Mouse (Mus musculus): Measurements from ENCODE around the gene Ppfia3.

DNA sequence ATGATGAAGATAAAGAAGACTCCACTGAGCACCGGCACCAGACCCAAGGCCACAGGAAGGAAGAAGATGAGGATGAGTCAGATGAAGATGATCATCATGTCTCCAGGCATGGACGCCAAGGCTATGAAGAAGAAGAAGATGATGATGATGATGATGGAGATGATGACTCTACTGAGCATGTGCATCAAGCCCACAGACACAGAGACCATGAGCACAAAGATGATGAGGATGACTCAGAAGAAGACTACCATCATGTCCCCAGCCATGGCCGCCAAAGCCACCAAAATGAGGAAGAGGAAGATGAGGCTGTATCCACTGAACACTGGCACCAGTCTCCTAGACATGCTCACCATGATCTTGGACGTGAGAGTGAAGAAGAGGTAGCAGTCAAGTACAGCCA, 30.5 kb downstream of the Ppfia3 start:
- no peak for TF ChIP-seq POLR2A (IDR thresholded peaks at IDR 0.05; ENCODE audit: low read depth, low read length)
- TF ChIP-seq CTCF (IDR thresholded peaks at IDR 0.05; ENCODE audit: extremely low read depth, insufficient read depth, insufficient read length, insufficient replicate concordance) = no peak

All from spleen, adult 2 months (tissue).